Mouse (Mus musculus) limb, embryonic 13.5 days (tissue): ENCODE measurements at regions not wholly inside any gene's neighbourhood (a gene's known extent, or its start where the extent isn't known, plus 50 kb on each side); places are given as distances from the start of the nearest gene placed in this dataset.

Experiments
- ATAC-seq: fragments of 200-750 bp; cut with Nextera tagmentation; 2 replicates; pipeline ENCODE4 v1.8.0; 2017; ENCODE audit warnings: low read depth, moderate number of reproducible peaks, moderate TSS enrichment; ENCODE audit not compliant: low FRiP score
- H3K27ac ChIP-seq: fragments of 300-500 bp; sonication (generic); 2 replicates; pipeline ENCODE4 v1.5.1; 2015; ENCODE audit warnings: inconsistent platforms, mild to moderate bottlenecking, moderate library complexity
- H3K27me3 ChIP-seq: fragments of 300-500 bp; sonication (generic); 2 replicates; pipeline ENCODE4 v1.6.1; 2015; ENCODE audit warnings: mild to moderate bottlenecking, inconsistent platforms
- H3K36me3 ChIP-seq: fragments of 300-500 bp; sonication (generic); 2 replicates; pipeline ENCODE4 v1.6.1; 2015; ENCODE audit warnings: inconsistent platforms, mild to moderate bottlenecking, moderate library complexity
- H3K4me1 ChIP-seq: fragments of 300-500 bp; sonication (generic); 2 replicates; pipeline ENCODE4 v1.6.1; 2015; ENCODE audit warnings: inconsistent platforms
- H3K4me2 ChIP-seq: fragments of 300-500 bp; sonication (generic); replicated peaks from 2 replicates; pipeline ENCODE4 v1.6.1; 2015; ENCODE audit warnings: inconsistent platforms, mild to moderate bottlenecking, moderate library complexity
- H3K4me3 ChIP-seq: fragments of 300-500 bp; sonication (generic); 2 replicates; pipeline ENCODE4 v1.5.1; 2015; ENCODE audit warnings: moderate library complexity, mild to moderate bottlenecking, inconsistent platforms
- H3K9ac ChIP-seq: fragments of 300-500 bp; sonication (generic); 2 replicates; pipeline ENCODE4 v1.6.1; 2015; ENCODE audit warnings: mild to moderate bottlenecking, inconsistent platforms
- H3K9me3 ChIP-seq: fragments of 300-500 bp; sonication (generic); 2 replicates; pipeline ENCODE4 v1.6.1; 2016; ENCODE audit warnings: inconsistent platforms
- WGBS: fragments of 180-500 bp; shearing (Covaris S2); methylation state at CpG from one replicate; pipeline ENCODE4 v1.1.7; 2015; 5-methylcytosine and 5-hydroxymethylcytosine counted together

GRCm38 (mm10) chr2:133684367-133684766 is 132.4 kb downstream of the Bmp2 start:
- Histone ChIP-seq H3K4me1 (0 out of 2 replicates have a peak, but pooled peaks cover 8% of the 10 kb centered on the region), H3K4me2 (no peak overlapping the region), H3K9me3 (no peaks in the 10 kb centered on the region), H3K36me3 (no peaks in the 10 kb centered on the region), H3K4me3 (no peak overlapping the region), H3K27me3 (no peaks in the 10 kb centered on the region), H3K27ac (no peak overlapping the region), H3K9ac (no peak overlapping the region)
- ATAC-seq = no peak

DNA sequence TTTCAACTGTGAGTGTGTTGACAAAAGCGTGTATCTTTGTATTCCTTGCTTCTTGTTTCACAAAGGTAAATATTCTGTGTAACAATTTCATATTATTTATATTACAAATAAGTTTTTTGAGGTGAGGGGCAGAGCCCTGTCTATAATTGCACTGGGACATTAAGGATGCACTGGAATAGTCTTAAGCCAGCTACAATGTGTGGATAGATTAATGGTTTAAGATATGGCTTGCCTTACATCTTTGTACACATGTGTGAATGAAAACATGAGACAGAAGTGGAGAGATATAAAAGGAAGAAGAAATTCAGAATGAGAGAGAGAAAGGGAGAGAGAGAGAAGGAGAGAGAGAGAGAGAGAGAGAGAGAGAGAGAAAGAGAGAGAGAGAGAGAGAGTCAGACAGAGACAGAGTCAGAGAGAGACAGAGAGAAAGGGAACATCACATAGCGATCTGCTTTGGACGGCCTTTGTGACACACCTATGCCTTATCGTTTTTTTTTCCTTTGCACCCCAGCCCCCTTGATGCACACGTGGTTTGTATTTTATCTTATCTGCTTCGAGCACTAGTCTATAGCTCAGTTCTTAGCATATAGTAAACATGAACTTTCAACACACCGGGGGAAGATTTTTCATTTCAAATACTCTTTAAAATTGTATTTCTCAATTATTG is 136.3 kb downstream of the Bmp2 start:
- H3K4me1 ChIP-seq = 0 out of 2 replicates have a peak, but pooled peaks cover 4% of the 10 kb centered on the region
- no peak overlapping the region for H3K9ac ChIP-seq
- no peak for ATAC-seq
- H3K4me3 ChIP-seq = no peak overlapping the region
- no peaks in the 10 kb centered on the region for H3K27me3 ChIP-seq
- no peak overlapping the region for H3K4me2 ChIP-seq
- no peak overlapping the region for H3K27ac ChIP-seq
- H3K9me3 ChIP-seq = no peaks in the 10 kb centered on the region
- WGBS = 84% methylated on average over 7 of the region's 7 CpGs
- H3K36me3 ChIP-seq = no peaks in the 10 kb centered on the region

DNA sequence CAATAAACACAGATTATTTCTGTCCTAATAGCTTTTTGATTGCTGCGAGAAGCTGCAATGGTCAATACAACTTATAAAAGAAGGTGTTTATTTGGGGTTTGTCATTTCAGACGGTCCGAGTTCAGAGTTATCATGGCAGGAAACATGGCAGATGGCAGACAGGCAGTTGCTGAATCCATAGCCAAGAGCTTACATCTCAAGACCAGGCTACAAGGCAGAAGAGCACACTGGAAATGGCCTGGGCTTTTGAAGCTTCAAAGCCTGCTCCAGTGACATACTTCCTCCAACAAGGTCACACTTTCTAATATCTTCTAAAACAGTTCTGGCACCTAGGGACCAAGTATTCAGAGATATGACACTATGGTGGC is 136.8 kb downstream of the Bmp2 start:
- WGBS = 85% methylated on average over 3 of the region's 3 CpGs
- Histone ChIP-seq H3K4me3 (no peak overlapping the region), H3K4me1 (no peaks in the 10 kb centered on the region), H3K9ac (no peak overlapping the region), H3K9me3 (no peaks in the 10 kb centered on the region), H3K36me3 (no peaks in the 10 kb centered on the region), H3K27me3 (no peaks in the 10 kb centered on the region), H3K27ac (no peak overlapping the region), H3K4me2 (no peak overlapping the region)
- no peak for ATAC-seq

GRCm38 (mm10) chr2:133708735-133709584 is 157.0 kb downstream of the Bmp2 start:
- Histone ChIP-seq H3K4me1 (no peaks in the 10 kb centered on the region), H3K36me3 (no peaks in the 10 kb centered on the region)
- WGBS = 54% methylated on average over 8 of the region's 8 CpGs

DNA sequence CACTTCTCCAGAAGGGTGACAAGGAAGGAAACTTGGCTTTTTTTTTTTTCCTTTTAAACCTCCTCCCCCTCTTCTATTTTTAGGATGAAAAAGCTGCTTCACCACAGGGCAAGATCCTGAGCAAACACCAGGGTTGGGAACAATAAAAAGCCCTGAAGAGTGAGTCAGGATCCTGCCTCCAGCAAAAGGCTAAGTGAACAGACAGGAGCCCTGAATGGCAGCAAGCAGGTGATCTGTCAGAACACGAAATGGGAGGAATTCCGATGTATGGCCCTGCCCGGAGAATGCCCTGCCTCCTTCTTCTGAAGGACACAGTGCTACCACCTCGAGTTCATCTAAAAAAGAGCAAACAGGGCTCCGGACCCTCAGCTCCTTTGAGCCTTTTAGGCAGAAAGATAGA is 164.3 kb downstream of the Bmp2 start:
- Histone ChIP-seq H3K27me3 (no peaks in the 10 kb centered on the region), H3K9me3 (no peaks in the 10 kb centered on the region), H3K4me1 (no peaks in the 10 kb centered on the region), H3K4me3 (no peak overlapping the region), H3K36me3 (no peaks in the 10 kb centered on the region), H3K4me2 (no peak overlapping the region), H3K9ac (no peak overlapping the region), H3K27ac (no peak overlapping the region)
- 67% methylated on average over 5 of the region's 5 CpGs for WGBS
- ATAC-seq = no peak

More at GRCm38 (mm10) chr2:133708735-133709584, 157.0 kb downstream of the Bmp2 start:
- H3K9me3 ChIP-seq = no peaks in the 10 kb centered on the region
- no peak overlapping the region for H3K4me2 ChIP-seq
- no peak overlapping the region for H3K4me3 ChIP-seq
- no peaks in the 10 kb centered on the region for H3K27me3 ChIP-seq
- no peak for ATAC-seq
- no peak overlapping the region for H3K9ac ChIP-seq
- no peak overlapping the region for H3K27ac ChIP-seq

DNA sequence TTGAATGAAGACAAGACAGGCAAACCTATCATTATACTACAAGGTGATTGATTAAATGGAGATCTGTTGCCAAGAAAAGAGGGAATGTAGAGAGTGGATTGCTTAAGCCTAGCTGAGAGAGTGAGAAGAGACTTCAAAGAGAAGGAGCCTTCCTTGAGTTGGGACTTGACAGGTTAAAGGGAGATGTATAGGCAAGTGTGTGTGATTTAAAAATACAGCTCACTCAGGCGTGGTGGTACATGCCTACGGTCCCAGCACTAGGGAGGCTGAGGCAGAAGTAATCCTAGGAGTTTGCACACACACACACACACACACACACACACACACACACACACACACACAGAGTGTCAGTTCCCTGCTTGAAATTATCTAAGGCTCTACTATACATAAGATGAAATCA is 165.1 kb downstream of the Bmp2 start:
- ATAC-seq = no peak
- no peak overlapping the region for H3K4me3 ChIP-seq
- H3K9ac ChIP-seq = no peak overlapping the region
- H3K27me3 ChIP-seq = no peaks in the 10 kb centered on the region
- no peak overlapping the region for H3K4me2 ChIP-seq
- H3K36me3 ChIP-seq = no peaks in the 10 kb centered on the region
- 69% methylated on average over 2 of the region's 2 CpGs for WGBS
- no peaks in the 10 kb centered on the region for H3K4me1 ChIP-seq
- H3K27ac ChIP-seq = no peak overlapping the region
- no peaks in the 10 kb centered on the region for H3K9me3 ChIP-seq

DNA sequence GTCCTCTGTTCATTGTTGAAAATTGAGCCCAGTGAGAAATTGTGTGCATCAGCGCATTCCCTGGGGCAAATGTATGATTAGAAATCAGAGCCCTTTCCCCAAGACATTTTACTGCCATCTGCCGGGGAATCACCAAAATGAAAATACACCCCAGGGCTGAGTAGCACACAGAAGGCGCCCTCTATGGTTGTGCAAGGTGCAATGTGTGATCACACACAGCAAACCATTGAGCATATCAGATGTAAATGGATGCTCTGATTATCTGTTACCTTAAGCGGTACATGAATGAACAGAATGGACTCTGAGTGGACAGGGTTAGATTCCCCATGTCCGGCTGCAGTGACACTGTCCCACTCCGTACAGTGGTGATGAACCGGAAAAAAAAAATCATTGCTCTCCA is 172.4 kb downstream of the Bmp2 start:
- Histone ChIP-seq H3K27me3 (peaks cover 11% of the 10 kb centered on the region; the same call in 1 of the 2 replicates), H3K4me1 (peaks cover 26% of the 10 kb centered on the region), H3K9me3 (no peaks in the 10 kb centered on the region), H3K4me2 (peak overlapping the region; percentile 9; the same call in 1 of the 2 replicates), H3K27ac (no peak overlapping the region), H3K4me3 (no peak overlapping the region), H3K9ac (no peak overlapping the region), H3K36me3 (no peaks in the 10 kb centered on the region)
- 71% methylated on average over 7 of the region's 7 CpGs for WGBS
- ATAC-seq = no peak

DNA sequence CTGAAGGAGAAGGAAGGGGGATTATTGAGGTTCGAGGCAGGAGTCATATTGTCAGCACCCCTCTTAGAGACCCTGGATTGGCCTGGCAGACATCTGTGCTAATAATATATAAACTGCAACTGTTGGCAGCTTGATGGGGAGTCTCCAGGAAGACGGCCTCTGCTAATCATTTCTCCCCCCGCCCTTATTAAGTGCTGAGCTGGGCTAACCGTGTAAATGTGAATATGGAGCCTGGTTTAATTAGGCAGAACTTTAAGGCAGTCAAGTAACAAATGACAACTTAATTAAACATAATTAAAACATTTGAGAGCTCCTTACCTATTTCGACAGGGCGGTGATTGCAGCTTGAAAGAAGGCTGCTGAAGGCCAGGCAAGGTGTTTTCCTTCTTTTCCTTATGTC is 172.8 kb downstream of the Bmp2 start:
- no peaks in the 10 kb centered on the region for H3K9me3 ChIP-seq
- peaks cover 11% of the 10 kb centered on the region; the same call in 1 of the 2 replicates for H3K27me3 ChIP-seq
- 17% methylated on average over 6 of the region's 6 CpGs for WGBS
- H3K4me3 ChIP-seq = no peak overlapping the region
- no peak overlapping the region for H3K9ac ChIP-seq
- peaks cover 26% of the 10 kb centered on the region for H3K4me1 ChIP-seq
- no peak for ATAC-seq
- no peaks in the 10 kb centered on the region for H3K36me3 ChIP-seq
- no peak overlapping the region for H3K27ac ChIP-seq
- peak overlapping the region; percentile 9; the same call in 1 of the 2 replicates for H3K4me2 ChIP-seq

GRCm38 (mm10) chr2:133734469-133735225 is 182.7 kb downstream of the Bmp2 start:
- no peak for ATAC-seq

GRCm38 (mm10) chr2:133738839-133739430 is 187.0 kb downstream of the Bmp2 start:
- peaks cover 29% of the 10 kb centered on the region for H3K4me1 ChIP-seq
- H3K9me3 ChIP-seq = no peaks in the 10 kb centered on the region
- 14% methylated on average over 10 of the region's 10 CpGs for WGBS
- no peak overlapping the region for H3K4me2 ChIP-seq
- H3K27ac ChIP-seq = no peak overlapping the region
- peaks cover 25% of the 10 kb centered on the region for H3K27me3 ChIP-seq
- H3K36me3 ChIP-seq = no peaks in the 10 kb centered on the region
- no peak overlapping the region for H3K4me3 ChIP-seq
- H3K9ac ChIP-seq = no peak overlapping the region
- peak; percentile 25 for ATAC-seq

More at GRCm38 (mm10) chr2:133734469-133735225, 182.7 kb downstream of the Bmp2 start:
- Histone ChIP-seq H3K27me3 (peaks cover 14% of the 10 kb centered on the region), H3K4me2 (no peak overlapping the region), H3K9me3 (no peaks in the 10 kb centered on the region), H3K36me3 (no peaks in the 10 kb centered on the region), H3K9ac (no peak overlapping the region), H3K4me3 (no peak overlapping the region), H3K27ac (no peak overlapping the region), H3K4me1 (peaks cover 29% of the 10 kb centered on the region)
- WGBS = 14% methylated on average over 9 of the region's 9 CpGs

DNA sequence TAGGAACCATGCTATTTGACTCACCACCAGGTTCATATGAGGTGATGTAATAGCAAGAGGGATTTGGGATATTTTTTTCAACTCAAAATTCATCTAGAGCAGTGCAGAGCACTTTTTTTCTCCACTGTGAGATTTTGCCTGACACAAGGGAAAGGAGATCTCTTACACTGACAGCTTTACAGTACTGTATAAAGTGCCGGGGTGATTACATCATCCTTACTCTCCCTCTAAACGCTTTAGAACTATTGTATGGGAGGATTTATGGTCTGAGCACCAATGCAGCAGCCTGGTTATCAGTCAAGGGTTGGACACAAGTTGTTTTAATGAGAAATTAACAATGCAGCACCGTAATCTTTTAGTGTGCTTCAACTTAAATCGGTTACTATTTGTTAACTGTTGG is 196.5 kb downstream of the Bmp2 start:
- Histone ChIP-seq H3K36me3 (no peaks in the 10 kb centered on the region), H3K9ac (no peak overlapping the region), H3K27ac (no peak overlapping the region), H3K9me3 (no peaks in the 10 kb centered on the region), H3K27me3 (peaks cover 12% of the 10 kb centered on the region), H3K4me2 (no peak overlapping the region), H3K4me3 (no peak overlapping the region), H3K4me1 (no peaks in the 10 kb centered on the region; the same call in 1 of the 2 replicates)
- 44% methylated on average over 4 of the region's 4 CpGs for WGBS
- ATAC-seq = peak; percentile 66; the same call in 1 of the 2 replicates
